Mouse (Mus musculus): ENCODE results near the gene Mkrn1.
"Not testable (repeated sequence)": the region's sequence is repeated elsewhere in the genome, so short reads cannot be mapped to it uniquely, and the experiment has no call there.

Mkrn1 gene

DNA sequence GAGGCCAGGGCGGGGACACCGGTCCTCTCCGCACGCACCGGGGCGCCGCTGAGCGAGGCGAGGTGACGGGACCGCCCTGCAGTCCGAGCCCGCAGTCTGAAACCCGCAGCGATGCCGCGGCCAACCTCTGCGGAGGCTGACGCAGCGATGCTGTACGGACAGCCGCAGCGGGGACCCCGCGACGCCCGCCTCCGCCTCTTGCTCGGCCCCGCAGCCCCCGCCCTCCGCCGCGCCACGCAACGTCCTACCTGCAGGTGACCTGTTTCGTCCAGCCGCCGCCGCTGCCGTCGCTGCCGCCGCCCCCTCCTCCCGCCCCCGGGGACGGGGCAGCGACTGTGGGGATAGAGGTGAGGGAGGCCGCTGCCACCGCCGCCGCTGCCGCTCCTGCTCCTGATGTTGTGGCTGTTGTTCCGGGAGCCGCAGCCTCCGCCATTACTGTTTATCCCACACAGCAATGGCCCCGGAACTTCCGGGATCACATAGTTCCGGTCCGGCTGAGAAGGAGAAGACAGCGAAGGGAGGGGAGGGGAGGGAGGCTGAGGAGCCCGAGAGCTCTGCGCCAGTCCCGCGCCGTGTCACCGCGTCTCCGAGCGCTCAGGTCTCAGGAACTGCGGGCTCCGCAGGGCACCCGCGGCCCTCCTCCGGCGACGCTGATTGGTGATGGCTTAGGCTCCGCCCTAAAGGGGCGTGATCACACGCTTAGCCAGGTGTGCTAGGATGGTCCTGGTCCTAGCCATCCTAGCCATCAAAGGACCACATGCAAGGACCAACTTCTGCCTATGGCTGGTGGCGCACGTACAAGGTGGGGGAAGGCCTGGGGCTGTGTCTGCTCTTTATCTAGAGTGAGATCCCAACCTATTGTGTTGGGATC is at the start of gene Mkrn1:
Mkrn1 (minus strand) TSS at position 612 of the 871 bp plus-strand sequence.
- peak; percentile 76 for DNase-seq

DNA sequence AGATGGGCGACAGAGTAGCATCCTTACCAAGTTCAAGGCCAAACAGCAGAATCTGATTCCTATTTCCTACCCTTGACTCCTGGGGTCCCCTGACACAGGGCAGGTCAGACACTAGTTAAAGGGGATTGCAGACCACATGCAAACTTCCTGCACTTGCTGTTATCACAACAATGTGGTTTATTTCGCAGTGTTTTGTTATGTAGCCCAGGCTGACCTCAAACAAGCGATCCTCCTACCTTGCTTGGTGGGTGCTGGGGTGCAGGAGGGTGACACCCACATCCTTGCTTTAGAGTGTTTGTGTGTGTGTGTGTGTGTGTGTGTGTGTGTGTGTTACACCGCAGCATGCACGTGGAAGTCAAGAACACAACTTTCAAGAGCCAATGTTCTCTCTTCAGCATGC is 49.2 kb upstream of the Mkrn1 start:
- DNase-seq: no peak

DNA sequence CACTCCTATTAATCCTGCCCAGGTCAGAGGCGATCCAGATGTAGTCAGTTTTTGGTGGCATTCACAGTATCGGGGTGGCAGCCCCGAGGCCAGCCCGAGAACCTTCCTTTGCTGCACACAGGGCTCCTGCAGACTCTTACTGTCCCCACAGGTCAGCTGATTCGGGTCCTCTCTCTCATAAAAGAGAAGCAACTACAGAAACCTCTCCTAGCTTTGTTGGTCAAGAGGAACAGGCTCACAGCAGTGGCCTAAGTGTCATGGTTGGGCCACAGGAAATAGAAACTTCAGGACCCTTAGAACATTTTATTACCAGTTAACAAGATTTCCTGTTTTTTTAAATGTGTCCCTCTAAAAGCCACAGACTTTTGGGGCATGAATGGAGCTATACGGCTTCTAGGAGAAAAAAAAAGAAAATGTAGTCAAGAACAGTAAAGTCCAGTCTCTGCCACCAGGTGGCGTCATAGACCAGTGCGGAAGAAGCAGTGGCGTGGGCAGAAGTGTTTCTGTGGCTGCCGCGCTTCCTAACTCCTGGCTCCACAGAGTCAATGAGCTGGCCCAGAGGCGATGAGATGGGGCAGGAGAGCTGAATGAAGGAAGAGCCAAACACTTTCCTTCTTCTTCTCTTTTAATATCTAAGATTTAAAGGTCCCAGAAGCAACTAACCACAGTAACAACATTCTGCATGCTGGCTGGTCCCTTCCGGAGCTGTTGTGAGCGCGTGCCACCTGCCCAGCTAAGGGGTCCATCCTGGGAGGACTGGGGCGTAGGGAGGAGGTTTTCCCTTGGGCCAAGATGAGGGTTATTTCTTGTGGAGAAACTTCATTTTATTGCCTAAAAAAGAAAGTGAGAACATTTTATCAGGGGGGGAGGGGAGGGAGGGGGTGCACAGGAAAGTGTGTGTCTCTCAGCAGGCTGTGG is 42.6 kb upstream of the Mkrn1 start:
- peak; percentile 90 for DNase-seq

DNA sequence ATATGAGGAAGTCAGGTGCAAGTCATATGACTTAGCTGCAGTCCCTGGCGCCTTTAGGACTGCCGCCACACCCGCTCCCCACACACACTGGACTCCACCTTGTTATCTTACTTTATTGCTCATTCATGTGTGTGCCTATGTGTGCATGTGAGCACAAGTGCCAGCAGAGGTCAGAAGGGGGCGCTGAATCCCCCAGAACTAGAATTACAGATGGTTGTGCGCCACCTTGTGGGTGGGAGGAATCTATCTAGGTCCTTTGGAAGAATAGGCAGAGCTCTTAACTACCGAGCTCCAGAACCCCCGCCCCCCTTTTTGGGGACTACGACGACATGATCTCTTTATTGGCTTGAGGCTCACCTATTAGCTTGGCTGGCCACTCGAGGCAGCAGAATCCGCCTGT is 39.8 kb upstream of the Mkrn1 start:
- DNase-seq: no peak

DNA sequence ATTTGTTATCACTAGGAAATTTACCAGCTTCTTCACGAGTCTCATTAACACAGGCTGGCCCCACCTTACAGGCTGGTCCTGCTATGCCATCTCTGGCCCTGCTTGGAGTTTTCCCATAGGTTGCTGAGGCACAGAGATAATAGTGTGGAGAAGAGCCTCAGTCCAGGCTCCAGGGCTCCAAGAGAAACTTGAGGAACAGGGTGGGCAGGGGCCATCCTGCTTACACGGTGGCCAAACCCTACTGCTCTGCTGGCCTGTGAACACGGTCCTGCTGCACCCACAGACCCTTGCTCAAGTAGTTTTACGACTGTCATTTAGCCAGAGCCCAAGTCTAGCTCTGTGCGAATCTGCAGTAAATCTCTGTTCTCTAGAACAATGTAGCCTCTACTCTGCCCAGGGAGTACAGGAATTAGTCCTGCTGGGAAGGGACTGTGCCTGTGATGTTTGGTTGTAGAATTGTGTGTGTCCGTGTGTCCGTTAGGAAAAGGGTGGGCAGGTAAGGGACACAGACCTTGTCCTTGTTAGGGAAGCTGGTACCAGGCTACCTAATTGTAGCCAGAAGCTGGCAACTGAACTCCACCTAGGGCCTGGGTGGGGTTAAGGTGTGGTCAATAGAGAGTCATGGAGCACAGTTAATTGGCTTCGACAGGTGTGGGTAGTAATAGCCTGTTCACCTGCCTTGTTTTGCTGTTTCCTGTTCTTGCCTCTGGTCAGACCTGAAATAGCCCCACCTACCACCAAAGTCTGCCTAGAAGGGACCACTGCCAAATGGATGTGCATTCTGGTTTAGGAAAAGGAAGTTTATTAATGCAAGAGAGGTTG is 35.3 kb upstream of the Mkrn1 start:
- no peak for DNase-seq

DNA sequence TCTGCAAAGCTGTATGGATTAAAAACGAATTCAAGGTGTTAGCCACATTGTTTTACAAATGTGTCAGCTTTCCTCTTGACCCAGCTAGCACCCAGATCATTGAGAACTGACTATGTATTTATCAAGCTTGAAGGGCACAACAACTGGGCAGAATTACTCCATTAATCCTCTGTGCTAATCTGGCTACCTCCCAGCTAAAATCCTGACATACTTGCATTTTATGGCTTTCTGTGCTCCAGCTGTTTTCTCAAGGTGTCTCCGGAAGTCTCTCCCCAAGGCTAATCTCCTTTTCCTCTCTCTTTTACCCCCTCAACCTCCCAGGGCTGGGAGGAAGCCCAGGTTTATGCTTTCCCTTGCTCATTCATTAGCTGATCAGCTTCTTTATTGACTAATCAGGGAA is 34.4 kb upstream of the Mkrn1 start:
- DNase-seq: no peak

DNA sequence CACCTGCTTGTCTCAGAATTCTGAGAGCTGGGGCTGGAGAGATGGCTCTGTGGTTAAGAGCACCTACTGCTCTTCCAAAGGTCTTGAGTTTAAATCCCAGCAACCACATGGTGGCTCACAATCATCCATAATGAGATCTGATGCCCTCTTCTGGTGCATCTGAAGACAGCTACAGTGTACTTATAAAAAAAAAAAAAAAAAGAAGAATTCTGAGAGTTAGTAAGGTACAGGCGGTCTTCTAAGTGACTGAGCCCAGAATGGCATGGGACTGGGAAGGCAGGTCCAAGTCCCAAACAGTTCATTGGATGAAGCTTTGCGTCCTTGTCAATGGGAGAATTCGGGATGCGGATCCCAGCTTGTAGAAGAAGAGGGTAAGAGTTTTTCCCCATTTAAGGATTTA is 33.3 kb upstream of the Mkrn1 start:
- no peak for DNase-seq

DNA sequence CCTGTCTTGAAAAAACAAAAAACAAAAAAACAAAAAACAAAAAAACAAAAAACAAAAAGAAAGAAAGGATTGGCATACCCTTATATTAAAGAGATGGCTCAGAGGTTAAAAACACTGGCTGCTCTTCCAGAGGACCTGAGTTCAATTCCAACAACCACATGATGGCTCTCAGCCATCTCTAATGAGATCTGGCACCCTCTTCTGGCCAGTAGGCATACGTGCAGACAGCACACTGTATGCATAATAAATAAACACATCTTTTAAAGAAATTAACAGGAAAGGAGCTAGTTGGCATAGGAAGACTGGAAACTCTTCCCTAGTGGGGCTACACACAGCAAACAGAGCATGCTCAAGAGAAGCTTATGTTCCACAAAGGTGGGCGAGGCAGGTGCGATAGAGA is 30.8 kb upstream of the Mkrn1 start:
- no peak for DNase-seq

DNA sequence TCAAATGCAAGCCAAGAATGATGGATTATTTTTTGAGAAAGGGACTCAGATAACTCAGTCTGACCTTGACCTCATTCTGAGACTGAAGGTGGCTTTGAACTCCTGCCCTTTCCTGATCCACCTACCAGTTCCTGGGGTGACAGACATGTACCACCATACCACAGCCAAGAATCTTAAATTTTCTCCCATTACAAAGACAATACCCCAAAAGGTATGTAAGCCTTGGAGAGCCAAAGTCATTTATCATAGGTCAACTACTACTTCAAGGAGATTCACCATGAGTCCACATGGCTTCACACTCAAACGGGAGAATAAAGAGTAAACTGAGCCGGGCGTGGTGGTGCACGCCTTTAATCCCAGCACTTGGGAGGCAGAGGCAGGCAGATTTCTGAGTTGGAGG is 30.3 kb upstream of the Mkrn1 start:
- DNase-seq: no peak

DNA sequence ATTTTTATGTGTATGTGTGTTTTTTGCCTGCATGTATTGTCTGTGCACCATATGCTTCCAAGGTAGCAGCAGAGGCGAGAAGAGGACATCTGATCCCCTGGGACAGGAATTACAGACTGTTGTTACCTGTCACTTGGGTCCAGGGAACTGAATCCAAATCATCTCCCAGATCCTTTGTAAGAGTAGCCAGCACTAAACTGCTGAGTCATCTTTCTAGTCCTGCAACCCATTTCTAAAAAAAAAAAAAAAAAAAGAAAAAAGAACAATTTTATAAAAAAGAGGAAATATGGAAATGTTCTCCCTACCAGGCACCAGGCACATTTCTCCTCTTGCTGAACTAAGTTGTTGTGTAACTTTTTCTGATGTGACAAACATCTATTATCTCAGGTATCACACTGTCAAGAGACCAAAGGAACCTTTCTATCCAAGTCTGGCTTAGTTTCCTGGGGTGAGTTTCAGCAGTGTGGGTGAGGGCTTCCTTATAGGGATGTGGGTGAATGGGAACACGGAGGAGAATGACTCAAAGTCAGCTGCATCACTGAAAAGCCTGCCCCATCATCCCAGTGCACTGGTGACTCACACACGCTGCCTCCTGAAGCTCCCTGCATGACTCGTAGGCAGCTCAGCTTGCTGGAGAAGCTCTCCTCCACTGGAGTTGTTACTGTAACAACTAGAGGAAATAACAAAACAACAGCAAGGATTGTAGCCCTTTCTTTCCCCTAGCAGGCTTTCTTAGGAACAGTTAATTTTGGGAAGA is 27.3 kb upstream of the Mkrn1 start:
- DNase-seq: no peak

DNA sequence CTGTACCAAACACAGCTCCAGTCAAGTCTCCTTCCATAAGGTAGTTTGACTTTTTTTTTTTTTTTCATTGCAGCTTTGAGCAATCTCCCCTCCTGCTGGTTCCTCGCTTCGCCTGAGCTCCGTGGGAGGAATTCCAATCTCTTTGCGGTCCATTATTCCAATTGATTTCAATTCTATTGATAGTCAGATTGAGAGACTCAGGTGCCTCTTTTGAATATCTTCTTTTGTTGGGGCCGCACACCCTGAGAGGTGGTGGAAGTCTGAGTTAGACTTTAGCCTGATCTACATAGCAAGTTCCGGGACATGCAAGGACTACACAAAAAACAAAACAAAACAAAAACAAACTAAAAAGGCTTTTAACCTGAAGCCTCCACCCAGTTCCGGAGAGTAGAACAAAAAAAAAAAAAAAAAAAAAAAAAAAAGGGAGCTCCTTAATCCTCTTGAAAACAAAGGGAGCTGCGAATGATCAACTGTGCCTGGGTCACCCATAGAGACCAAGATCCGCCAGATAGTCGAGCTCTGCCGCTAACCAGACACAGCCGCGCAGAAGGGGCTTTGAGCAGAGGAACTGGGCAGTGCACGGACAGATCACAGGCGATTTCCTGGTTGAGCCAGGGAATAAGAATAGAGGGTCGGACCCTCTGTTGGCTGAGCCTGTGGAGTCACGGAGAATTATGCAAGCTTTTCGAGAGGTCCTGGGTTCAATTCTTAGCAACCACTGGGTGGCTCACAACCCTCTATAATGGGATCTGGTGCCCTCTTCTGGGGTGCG is 25.7 kb upstream of the Mkrn1 start:
- DNase-seq: no peak

DNA sequence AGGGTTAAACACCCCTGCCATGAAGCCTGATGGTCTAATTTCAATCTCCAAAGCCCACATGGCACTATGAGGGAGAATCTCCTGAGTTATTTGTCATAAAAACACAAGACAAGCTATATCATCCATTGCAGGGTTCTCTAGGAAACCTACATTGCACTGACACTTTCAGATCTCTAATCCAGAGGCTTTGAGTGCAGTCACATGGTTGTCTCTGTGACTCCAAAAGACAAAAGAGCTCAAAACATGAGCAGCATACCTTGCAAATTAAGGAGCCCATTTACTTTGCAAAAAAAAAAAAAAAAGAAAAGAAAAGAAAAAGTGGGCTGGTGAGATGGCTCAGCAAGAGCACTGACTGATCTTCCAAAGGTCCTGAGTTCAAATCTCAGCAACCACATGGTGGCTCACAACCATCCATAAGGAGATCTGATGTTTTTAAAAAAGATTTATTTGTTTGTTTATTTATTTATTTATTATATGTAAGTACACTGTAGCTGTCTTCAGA is 22.6 kb upstream of the Mkrn1 start:
- no peak for DNase-seq

DNA sequence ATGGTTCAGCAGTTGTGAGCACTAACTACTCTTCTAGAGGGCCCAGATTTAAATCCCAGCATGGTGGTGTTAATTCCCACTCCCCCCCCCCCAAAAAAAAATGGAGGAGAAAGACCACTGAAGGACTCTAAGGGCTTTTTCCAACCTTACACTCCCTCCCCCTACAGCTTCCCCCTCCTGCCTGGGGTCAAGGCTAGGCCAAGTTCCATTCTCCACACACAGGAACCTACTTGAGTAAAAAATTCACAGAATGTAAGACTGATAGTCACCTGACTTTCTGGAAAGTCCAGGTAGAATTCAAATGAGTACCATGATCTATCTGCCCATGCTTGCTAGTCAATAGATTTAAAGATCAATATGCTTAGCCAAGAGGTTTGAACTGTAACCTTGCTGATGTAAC is 19.9 kb upstream of the Mkrn1 start:
- DNase-seq: no peak

DNA sequence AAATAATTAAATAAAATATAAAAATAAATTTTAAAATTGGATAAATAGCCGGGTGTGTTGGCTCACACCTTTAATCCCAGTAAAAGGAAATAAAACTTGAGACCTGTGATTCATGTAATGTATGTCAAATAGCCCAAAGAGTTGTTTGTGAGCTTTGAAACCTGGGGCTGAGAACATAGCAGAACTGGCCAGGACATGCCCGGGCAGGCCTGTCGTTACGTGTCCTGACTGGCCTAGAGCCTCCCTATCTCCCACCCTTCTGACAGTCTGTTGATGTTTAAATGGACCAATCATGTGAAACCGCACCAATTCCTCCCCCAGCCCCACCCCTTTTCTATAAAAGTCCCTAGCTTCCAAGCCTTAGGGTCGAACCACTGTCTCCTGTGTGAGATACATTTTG is 17.3 kb upstream of the Mkrn1 start:
- not testable (repeated sequence) for DNase-seq

DNA sequence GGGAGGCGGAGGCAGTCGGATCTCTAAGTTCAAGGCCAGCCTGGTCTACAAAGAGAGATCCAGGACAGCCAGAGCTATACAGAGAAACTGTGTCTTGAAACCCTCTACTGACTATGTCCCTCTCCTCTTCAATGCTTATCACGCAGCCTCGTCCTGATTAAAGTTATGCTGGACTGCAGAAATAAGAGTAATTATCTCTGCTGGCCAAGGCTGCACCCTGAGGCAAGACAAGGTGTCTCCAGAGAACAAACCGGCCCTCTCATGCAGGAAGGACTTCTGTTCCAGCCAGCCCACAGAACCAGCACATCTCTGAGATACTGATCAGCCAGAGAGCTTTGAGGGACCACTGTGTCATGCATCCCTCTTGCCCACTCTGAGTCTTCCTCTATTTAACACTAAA is 15.6 kb upstream of the Mkrn1 start:
- no peak for DNase-seq

DNA sequence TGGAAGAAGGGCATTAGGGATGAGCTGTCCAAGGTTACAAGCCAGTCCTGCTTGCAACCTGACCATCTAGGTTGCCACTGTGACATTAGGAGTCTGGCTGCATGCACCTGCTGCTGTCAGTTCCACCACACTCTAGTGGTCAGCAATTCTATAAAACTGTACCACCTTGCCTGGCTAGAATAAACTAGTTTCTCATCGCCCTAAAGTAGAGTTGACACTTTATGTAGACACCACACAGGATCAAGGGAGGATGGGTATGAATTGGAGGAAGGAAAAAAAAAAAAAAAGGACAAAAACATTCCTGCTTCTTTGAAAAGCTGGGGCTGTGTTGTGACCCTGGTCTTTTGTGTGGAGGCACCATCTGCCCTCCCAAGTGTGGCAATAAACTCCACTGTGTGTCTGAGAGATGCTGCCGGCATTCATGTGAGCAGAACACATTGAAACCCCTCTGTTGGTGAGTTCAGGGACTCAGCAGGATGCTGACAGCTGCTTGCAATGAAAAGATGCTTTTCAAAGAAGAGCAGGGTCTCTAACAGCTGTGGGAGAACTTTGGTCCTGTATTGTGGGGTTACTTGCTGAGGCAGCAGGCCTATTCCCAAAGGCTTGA is 14.7 kb upstream of the Mkrn1 start:
- no peak for DNase-seq

DNA sequence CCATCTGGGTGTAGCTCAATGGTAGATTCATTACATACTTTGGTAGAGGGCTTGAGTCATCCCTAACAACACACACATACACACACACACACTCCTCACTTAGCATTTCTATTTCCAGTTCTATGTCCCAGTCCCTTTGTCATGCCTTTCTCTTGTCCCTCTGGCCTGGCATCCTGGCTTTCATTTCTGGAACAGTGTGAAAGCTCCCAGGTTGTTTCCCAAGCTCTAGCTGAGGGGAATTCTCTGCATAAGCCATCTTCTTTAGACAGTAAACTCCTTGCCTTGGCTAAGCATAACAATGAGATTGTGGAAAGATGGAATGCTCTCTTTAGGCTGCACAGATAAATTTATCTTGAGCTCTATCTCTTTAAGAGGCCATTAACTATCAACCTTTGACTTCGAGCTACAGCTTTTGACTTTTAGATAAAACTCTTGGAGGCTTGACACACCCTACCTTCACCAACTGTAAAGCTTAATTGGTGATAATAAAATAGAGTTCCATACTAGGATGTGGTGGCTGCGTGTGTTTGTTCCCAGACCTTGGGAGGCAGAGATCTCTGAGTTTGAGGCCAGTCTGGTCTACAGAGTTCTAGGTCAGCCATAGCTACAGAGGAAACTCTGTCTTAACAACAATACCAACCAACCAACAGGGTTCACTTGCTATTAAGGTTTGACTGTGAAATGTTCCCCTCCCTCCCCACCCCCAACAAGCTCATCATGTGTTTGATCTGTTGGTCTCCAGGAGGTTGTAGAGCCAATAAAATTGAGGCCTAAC is 14.0 kb upstream of the Mkrn1 start:
- no peak for DNase-seq

DNA sequence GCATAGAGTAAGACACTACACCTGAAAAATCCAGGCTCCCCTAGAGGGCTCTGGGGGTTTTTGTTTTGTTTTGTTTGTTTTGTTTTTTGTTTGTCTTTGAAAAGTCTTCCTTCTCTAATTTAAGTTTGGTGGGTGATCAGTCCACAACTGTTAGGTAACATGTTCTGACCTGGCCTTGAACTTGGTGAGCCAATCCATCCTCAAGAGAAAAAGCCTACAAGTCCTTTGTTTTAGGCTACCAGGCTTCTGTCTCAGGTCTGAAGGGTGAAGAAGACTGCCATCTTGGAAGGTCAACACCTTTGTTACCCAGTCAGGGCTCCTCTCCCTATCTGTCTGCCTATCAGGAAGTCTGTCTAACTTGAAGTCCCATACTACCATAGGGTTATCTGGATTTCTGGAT is 13.4 kb upstream of the Mkrn1 start:
- DNase-seq: no peak

DNA sequence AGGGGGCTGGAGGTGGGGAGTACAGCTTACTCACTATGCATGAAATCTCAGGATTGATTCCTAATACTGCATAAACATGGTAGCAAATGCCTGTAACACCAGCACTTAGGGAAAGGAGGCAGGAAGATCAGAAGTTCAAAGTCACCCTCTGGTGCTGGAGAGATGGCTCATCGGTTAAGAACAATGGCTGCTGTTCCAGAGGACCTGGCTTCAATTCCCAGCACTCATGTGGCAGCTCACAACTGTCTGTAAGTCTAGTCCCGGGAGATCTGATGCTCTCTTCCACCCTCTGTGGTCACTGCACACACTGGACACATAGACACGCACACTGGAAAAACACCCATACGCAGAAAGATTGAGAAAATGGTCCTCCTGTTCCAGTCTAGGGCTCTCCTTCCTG is 12.9 kb upstream of the Mkrn1 start:
- DNase-seq: no peak

DNA sequence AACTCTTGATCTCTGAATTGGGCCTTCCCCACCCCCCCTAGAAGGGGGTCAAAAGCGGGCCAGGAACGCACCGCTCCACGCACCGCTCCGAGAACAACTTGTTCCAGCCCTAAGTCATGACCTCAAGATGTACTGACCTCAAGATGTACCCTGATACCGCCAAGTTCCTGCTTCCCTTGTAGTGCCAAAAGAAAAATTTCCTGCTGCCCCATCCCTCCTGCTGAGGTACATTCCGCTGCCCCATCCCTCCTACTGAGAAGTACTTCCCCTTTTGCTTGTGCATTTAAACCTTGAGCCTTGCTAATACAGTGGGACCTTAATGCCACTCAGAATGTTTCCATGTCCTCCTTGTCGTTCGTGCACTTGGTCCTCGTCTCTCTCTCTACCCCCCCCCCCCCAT is 10.5 kb upstream of the Mkrn1 start:
- no peak for DNase-seq
